Mouse (Mus musculus) lung, embryonic 14.5 days (tissue): ENCODE data around the gene Pofut1. TPM values are rescaled to one million over a fixed set of nuclear protein-coding genes. Genes with fewer than 3 reads are reported as not detected.

Experiments
- ATAC-seq: fragments of 200-750 bp; cut with Nextera tagmentation; 2 replicates; pipeline ENCODE4 v1.8.0; 2017; ENCODE audit warnings: mild to moderate bottlenecking, moderate TSS enrichment, moderate library complexity; ENCODE audit not compliant: insufficient read depth
- DNase-seq: peaks from one replicate; pipeline ENCODE4 v3.0.0-alpha.2; 2015
- H3K27ac ChIP-seq: fragments of 300-500 bp; sonication (generic); 2 replicates; pipeline ENCODE4 v1.5.1; 2014; ENCODE audit warnings: low read depth, mild to moderate bottlenecking, moderate library complexity
- H3K27me3 ChIP-seq: fragments of 300-500 bp; sonication (generic); 2 replicates; pipeline ENCODE4 v1.6.1; 2014; ENCODE audit warnings: low read length, control low read depth; ENCODE audit not compliant: insufficient read depth
- H3K36me3 ChIP-seq: fragments of 300-500 bp; sonication (generic); 2 replicates; pipeline ENCODE4 v1.6.1; 2014; ENCODE audit warnings: control low read depth; ENCODE audit not compliant: insufficient read depth
- H3K4me1 ChIP-seq: fragments of 300-500 bp; sonication (generic); 2 replicates; pipeline ENCODE4 v1.6.1; 2014; ENCODE audit warnings: antibody characterized with exemption, control low read depth; ENCODE audit not compliant: insufficient read depth
- H3K4me2 ChIP-seq: fragments of 300-500 bp; sonication (generic); 2 replicates; pipeline ENCODE4 v1.6.1; 2014; ENCODE audit warnings: mild to moderate bottlenecking
- H3K4me3 ChIP-seq: fragments of 300-500 bp; sonication (generic); 2 replicates; pipeline ENCODE4 v1.5.1; 2014; ENCODE audit warnings: low read depth, low read length
- H3K9ac ChIP-seq: fragments of 300-500 bp; sonication (generic); 2 replicates; pipeline ENCODE4 v1.6.1; 2014
- H3K9me3 ChIP-seq: fragments of 300-500 bp; sonication (generic); 2 replicates; pipeline ENCODE4 v1.6.1; 2016; ENCODE audit warnings: low read depth, low read length, control low read depth
- CTCF ChIP-seq: IDR thresholded peaks from 2 replicates; pipeline ENCODE4 v1.5.1; 2016; ENCODE audit warnings: antibody characterized with exemption, low read depth
- WGBS: fragments of 180-500 bp; shearing (Covaris S2); extraction: QIAGEN DNeasy Blood & Tissue Kit; methylation state at CpG from one replicate; pipeline ENCODE4 v1.1.7; 2014; 5-methylcytosine and 5-hydroxymethylcytosine counted together
- polyA plus RNA-seq: library from polyadenylated mRNA; unstranded; fragments of >200 nt; fragmentation: Nextera tagmentation; extraction: Ambion mirVana; gene quantifications from 2 replicates; pipeline ENCODE4 v1.2.1, GENCODE M21; 2014

Pofut1 gene
- polyA plus RNA-seq, 1 experiment from 2014 or later, result 8.5 TPM

- H3K36me3 ChIP-seq, result no peaks in the 10 kb centered on the region
- DNase-seq, result peak; percentile 95
- TF ChIP-seq CTCF, result no peak
- H3K4me1 ChIP-seq, result peaks cover 6% of the 10 kb centered on the region
- peak; percentile 94 for ATAC-seq
- under 1% methylated on average over 63 of the region's 63 CpGs for WGBS
- H3K9me3 ChIP-seq, result no peaks in the 10 kb centered on the region
- no peaks in the 10 kb centered on the region for H3K27me3 ChIP-seq
- H3K9ac ChIP-seq, result peak within 1 kb of the TSS; percentile 81
- no peak within 1 kb of the TSS for H3K27ac ChIP-seq
- peak within 1 kb of the TSS; percentile 93 for H3K4me3 ChIP-seq
- H3K4me2 ChIP-seq, result peak within 1 kb of the TSS; percentile 80
Measured at GRCm38 (mm10) chr2:153290938-153291928, 49.9 kb downstream of the Pofut1 start, which contains the start of gene Kif3b. TSS of gene Kif3b (plus strand) at chr2:153291413.

- 42% methylated on average over 7 of the region's 7 CpGs for WGBS
- peak; percentile 18 for DNase-seq
Measured at GRCm38 (mm10) chr2:153292305-153292861, 51.0 kb downstream of the Pofut1 start.

GRCm38 (mm10) chr2:153295196-153295595 is 53.9 kb downstream of the Pofut1 start:
- Histone ChIP-seq H3K9ac (no peak overlapping the region), H3K9me3 (no peaks in the 10 kb centered on the region), H3K27me3 (no peaks in the 10 kb centered on the region), H3K36me3 (no peaks in the 10 kb centered on the region), H3K27ac (no peak overlapping the region), H3K4me3 (no peak overlapping the region), H3K4me2 (no peak overlapping the region), H3K4me1 (peaks cover 6% of the 10 kb centered on the region)
- 83% methylated on average over 4 of the region's 4 CpGs for WGBS
- no peak for DNase-seq
- ATAC-seq, result no peak
- no peak for TF ChIP-seq CTCF

More at GRCm38 (mm10) chr2:153292305-153292861, 51.0 kb downstream of the Pofut1 start:
- no peak overlapping the region for H3K27ac ChIP-seq
- no peak for ATAC-seq
- no peak for TF ChIP-seq CTCF
- peak overlapping the region; percentile 93 for H3K4me3 ChIP-seq
- H3K4me1 ChIP-seq, result peaks cover 6% of the 10 kb centered on the region
- H3K4me2 ChIP-seq, result peak overlapping the region; percentile 80
- H3K27me3 ChIP-seq, result no peaks in the 10 kb centered on the region
- no peaks in the 10 kb centered on the region for H3K36me3 ChIP-seq
- peak overlapping the region; percentile 81; the same call in 1 of the 2 replicates for H3K9ac ChIP-seq
- no peaks in the 10 kb centered on the region for H3K9me3 ChIP-seq

- no peak for DNase-seq
- no peak overlapping the region for H3K9ac ChIP-seq
- no peaks in the 10 kb centered on the region for H3K4me1 ChIP-seq
- H3K27me3 ChIP-seq, result no peaks in the 10 kb centered on the region
- no peaks in the 10 kb centered on the region for H3K36me3 ChIP-seq
- no peak for ATAC-seq
- TF ChIP-seq CTCF, result no peak
- H3K9me3 ChIP-seq, result no peaks in the 10 kb centered on the region
- WGBS, result 88% methylated on average over 4 of the region's 4 CpGs
- no peak overlapping the region for H3K4me2 ChIP-seq
- no peak overlapping the region for H3K27ac ChIP-seq
- H3K4me3 ChIP-seq, result no peak overlapping the region
Measured at GRCm38 (mm10) chr2:153297771-153298170, 56.4 kb downstream of the Pofut1 start.

GRCm38 (mm10) chr2:153298460-153298859 is 57.1 kb downstream of the Pofut1 start:
- TF ChIP-seq CTCF, result no peak
- no peak overlapping the region for H3K27ac ChIP-seq
- no peak overlapping the region for H3K4me3 ChIP-seq
- WGBS, result 48% methylated on average over 4 of the region's 4 CpGs
- no peaks in the 10 kb centered on the region for H3K27me3 ChIP-seq
- DNase-seq, result no peak
- no peak for ATAC-seq
- H3K4me1 ChIP-seq, result no peaks in the 10 kb centered on the region
- H3K36me3 ChIP-seq, result no peaks in the 10 kb centered on the region
- no peaks in the 10 kb centered on the region for H3K9me3 ChIP-seq
- H3K4me2 ChIP-seq, result no peak overlapping the region
- no peak overlapping the region for H3K9ac ChIP-seq

- Histone ChIP-seq H3K27ac (no peak overlapping the region), H3K36me3 (no peaks in the 10 kb centered on the region), H3K9me3 (no peaks in the 10 kb centered on the region), H3K27me3 (no peaks in the 10 kb centered on the region), H3K4me3 (no peak overlapping the region), H3K4me1 (no peaks in the 10 kb centered on the region), H3K9ac (no peak overlapping the region), H3K4me2 (no peak overlapping the region)
- 58% methylated on average over 4 of the region's 4 CpGs for WGBS
- ATAC-seq (no peak), DNase-seq (peak; percentile 30)
- TF ChIP-seq CTCF, result no peak
Measured at GRCm38 (mm10) chr2:153298863-153299262, 57.5 kb downstream of the Pofut1 start.

GRCm38 (mm10) chr2:153301123-153301522 is 59.8 kb downstream of the Pofut1 start:
- TF ChIP-seq CTCF, result no peak
- WGBS, result 90% methylated on average over 5 of the region's 5 CpGs
- H3K27me3 ChIP-seq, result no peaks in the 10 kb centered on the region

More at GRCm38 (mm10) chr2:153301123-153301522, 59.8 kb downstream of the Pofut1 start:
- H3K4me3 ChIP-seq, result no peak overlapping the region
- H3K9me3 ChIP-seq, result no peaks in the 10 kb centered on the region
- no peak overlapping the region for H3K27ac ChIP-seq
- H3K9ac ChIP-seq, result no peak overlapping the region
- DNase-seq (no peak), ATAC-seq (no peak)
- H3K36me3 ChIP-seq, result no peaks in the 10 kb centered on the region
- no peak overlapping the region for H3K4me2 ChIP-seq
- no peaks in the 10 kb centered on the region for H3K4me1 ChIP-seq
